Mouse (Mus musculus) right cerebral cortex, postnatal 4 days (tissue): ENCODE measurements around the gene Sult4a1.

Source experiments
- DNase-seq: peaks from one replicate; pipeline ENCODE4 v3.0.0-alpha.2; 2022

Sult4a1 gene

GRCm38 (mm10) chr15:84096051-84096450, 9.5 kb downstream of the Sult4a1 start:
- DNase-seq = no peak

DNA sequence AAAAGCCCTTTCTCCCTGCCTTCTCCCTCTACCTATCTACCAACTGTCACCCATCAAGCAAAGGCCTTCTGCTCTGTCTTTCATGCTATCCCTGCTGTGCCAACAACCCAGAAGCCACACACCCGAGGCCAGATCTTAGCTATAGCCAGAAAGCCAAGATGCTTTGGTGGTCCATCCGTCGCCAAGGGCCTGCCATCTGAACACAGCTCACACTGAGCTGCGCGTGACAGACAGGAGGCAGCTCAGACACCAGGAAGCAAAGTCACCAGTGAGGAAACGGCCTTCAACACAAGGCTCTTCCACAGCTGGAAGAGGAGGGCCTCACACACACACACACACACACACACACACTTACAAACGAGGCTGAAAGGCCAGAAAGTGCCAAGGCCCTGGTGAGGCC, 10.6 kb downstream of the Sult4a1 start:
- no peak for DNase-seq

- no peak for DNase-seq
These were observed 18.8 kb downstream of the Sult4a1 start for GRCm38 (mm10) chr15:84086775-84087174.

GRCm38 (mm10) chr15:84086364-84086763, 19.2 kb downstream of the Sult4a1 start:
- DNase-seq = no peak

GRCm38 (mm10) chr15:84080069-84080468, 25.5 kb downstream of the Sult4a1 start:
- no peak for DNase-seq

GRCm38 (mm10) chr15:84079519-84079918, 26.0 kb downstream of the Sult4a1 start:
- no peak for DNase-seq

- no peak for DNase-seq
These were observed 26.9 kb downstream of the Sult4a1 start for GRCm38 (mm10) chr15:84078667-84079066.

- DNase-seq = no peak
These were observed 28.4 kb downstream of the Sult4a1 start for GRCm38 (mm10) chr15:84077151-84077550.

DNA sequence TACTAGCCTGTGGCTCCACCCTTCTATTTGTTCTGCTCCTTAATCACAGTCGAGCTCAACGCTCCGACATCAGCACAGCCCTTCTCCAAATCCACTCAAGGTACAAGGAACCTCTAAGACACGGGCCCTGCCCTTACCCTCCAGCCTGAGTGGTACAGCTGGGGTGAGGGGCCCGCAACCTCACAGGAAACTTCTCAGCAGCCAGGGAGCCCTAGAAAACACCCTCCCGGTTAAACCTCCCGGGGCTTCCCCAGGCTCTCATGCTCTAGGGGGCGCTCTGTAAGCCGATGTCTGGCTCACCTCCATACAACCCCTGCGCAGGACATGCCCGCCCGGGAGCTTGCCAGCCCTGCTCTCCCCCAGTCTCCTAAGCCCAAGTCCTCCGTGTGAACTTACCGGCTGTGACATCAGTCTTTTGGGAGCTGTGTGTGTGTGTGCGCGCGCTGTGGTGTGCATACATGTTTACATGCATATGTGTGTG, 30.8 kb downstream of the Sult4a1 start:
- DNase-seq = peak; percentile 59

DNA sequence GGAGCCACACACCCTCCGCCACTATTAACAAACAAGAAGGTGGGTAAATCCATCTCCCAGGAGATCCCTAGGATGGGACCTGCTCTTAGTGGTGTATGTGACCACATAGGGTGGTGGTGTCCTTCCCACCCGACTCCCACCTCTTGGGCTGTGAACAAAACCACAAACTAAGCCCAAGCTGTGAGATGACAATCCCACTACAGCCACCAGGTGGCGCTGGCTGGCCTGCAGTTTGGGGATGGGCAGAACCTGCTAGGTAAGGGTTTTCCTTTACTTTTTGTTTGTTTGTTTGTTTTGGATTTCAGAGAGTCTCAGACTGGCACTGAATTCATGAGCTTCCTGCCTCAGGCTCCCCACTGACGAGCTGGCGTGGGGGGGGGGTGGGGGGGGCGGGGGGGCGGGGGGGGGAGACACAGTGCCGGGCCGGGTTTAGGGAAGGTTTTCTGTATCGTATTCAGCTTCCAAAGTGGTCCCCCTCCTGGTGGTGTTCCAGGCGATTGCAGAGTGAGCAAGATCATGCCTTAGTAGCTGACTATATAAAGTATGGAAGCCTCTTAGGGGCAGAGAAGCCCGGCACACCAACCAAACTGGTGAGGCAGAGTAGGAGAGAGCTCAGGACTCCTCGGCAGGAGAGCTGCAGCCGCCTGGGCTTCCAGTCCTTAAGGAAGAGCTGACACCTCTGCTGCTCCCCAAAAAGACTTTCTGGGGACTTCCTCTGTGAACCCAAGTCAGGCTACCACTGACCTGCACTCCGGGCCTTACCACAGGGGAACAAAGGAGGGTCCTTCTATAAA, 31.4 kb downstream of the Sult4a1 start:
- peak; percentile 84 for DNase-seq

DNA sequence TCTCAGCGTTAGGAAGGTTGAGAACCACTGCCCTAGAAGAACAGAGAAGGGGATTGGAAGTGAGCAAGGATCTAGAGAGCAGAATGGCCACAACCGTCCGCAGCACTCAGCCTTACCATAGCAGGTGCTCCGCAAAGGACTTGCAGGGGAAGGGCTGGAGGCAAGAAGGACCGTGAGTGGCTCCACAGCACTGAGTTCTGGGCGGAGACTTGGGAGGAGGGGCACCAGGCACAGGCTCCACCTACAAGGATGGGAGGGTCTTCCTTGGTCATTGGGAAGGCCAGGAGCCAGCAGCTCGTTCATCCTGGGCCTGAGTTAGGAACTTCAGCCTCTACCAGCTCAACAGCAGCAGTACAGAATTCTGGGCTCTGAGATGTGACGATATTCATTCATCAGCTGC, 32.5 kb downstream of the Sult4a1 start:
- no peak for DNase-seq

- peak; percentile 94 for DNase-seq
These were observed 33.3 kb downstream of the Sult4a1 start for GRCm38 (mm10) chr15:84072226-84072625.

DNA sequence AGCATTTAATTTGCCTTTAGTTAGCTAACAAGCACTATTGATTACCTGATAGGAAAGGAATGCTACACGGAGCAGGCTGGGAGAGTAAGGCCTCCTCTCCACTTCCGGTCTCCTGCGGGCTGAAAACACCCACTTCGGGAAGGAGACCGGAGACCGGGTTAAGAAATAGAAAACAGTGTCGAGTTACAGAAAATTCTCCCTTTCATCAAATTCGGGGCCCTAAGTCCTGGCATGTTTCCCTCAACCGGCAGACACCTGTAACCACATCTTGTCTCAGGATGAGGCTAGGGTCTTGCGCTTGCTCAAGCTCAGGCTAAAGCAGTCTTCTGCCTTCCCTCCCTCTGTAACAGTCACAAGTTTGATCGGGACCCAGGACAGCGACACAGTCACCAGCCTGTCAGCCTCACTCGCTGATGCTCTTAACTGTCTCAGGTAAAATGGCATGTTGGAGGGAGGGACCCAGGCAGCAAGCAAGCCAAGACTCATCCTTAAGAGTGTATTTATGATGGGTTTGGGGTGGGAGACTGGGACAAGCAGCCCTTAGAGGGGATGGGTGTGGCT, 35.4 kb downstream of the Sult4a1 start:
- DNase-seq = no peak

DNA sequence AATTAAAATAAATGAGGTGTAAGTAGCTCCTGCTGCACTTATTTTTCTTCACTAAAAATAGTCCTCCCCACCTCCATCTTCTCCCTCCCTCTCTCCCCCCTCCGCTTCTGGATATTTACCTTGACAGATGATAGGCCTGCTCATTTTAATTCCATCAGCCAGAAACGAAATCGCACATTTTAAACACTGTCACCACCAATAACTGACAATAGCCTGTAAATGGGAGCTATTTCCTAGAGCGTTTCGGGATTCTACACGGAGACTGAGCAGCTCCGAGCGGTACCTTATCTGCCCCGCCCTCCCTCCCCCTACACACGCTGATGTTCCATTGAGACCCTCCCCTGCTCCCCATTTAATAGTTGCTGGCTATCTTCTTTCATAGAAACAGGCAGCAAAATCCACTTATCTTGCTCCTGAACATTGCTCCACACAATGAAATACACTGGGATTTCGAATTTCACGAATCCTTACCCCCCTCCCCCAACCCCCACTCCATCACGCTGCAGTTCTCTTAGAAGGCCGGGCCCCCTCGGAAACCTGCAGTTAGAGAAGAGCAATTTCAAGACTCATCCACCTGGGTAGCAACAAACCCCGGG, 36.0 kb downstream of the Sult4a1 start:
- no peak for DNase-seq

- no peak for DNase-seq
These were observed 39.9 kb downstream of the Sult4a1 start for GRCm38 (mm10) chr15:84065701-84066100.

DNA sequence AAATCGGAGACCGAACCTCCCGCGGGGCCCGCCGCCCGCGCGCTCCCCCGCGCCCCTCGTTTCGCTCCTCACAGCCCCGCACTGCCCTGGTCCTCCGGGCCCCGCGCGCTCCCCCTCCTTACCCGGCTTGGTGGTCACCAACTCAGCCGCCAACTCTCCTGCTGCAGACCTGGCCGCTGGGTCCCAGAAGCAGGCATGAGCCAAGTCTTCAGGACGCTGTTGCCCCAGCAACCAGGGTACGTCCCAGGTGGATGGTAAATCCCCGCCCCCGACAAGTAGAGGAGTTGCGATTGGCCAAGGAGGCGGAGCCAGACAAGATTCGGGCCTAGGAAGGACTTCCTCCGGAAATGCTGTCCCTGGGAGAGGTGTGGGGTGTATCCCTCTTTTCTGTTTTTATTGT, 40.4 kb downstream of the Sult4a1 start, which contains the start of gene Efcab6:
Gene Efcab6, minus strand, starts transcription at position 240 of the 400 bp plus-strand sequence.
- peak; percentile 66 for DNase-seq

GRCm38 (mm10) chr15:84058841-84059240, 46.7 kb downstream of the Sult4a1 start:
- no peak for DNase-seq

- no peak for DNase-seq
These were observed 49.5 kb downstream of the Sult4a1 start for GRCm38 (mm10) chr15:84056083-84056482.

- peak; percentile 87 for DNase-seq
These were observed 51.7 kb downstream of the Sult4a1 start for GRCm38 (mm10) chr15:84053859-84054258.

GRCm38 (mm10) chr15:84053240-84053639, 52.3 kb downstream of the Sult4a1 start:
- DNase-seq = no peak

DNA sequence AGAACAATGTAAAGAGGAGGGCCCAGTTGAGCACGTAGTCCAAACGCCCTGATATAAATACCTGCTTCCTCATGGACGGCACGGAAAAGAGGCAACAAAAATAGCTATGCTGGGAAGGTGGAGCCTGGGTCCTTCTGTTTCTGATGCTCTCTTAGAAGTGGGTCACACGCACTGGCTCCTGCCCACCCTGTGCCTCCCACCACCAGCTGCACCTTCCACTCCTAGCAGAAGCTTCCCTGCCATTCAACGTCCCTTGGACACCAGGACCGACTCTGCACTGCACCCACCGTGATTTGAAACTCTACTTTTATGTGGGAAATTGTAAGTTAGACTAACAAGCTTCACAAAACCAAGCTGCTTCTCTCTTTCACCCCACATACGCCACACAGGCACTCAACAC, 53.2 kb downstream of the Sult4a1 start:
- DNase-seq = no peak

GRCm38 (mm10) chr15:84049570-84049969, 56.0 kb downstream of the Sult4a1 start:
- DNase-seq = no peak

DNA sequence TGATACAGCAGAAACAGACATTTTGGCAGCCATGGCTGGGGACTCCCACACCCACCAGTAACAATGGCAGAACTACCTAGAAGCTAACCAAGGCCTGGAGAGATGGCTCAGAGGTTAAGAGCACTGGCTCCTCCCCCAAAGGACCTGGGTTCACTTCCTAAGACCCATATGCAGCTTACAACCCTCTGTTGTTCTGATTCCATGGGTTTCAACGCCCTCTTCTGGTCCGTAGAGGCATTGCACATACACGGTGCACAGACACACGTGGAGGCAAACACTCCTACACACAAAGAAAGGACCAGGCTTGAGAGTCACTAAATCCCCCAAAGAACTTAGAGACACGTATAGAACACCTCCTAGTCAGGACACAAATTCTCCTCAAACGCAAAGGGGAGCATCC, 60.0 kb downstream of the Sult4a1 start:
- no peak for DNase-seq

DNA sequence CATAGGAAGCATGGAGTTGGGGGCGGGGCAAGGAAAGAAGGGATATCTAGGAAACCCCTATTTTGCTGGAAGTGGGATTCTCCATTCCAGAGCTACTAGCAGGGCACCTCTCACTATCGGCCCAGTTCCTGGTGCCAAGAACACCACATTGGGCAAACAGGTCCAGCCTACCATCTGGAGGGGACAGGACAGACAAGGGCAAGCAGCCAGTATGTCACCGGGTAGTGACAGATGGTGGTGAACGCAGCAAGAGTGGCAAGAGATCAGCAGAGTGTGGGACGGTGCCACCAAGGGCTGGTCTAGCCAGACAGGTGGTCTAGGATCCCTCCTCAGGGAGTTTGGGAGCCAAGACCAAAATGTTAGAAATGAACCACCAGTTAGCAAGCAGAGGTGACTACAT, 68.5 kb downstream of the Sult4a1 start:
- no peak for DNase-seq
